Mouse (Mus musculus) WW6 (cell line): ENCODE data around the gene C9orf72.
"Not testable (repeated sequence)": the region's sequence is repeated elsewhere in the genome, so short reads cannot be mapped to it uniquely, and the experiment has no call there.

Experiments
- DNase-seq: peaks from one replicate; pipeline ENCODE4 v3.0.0-alpha.2; 2013; ENCODE audit warnings: low read depth, low spot score

Gene C9orf72

GRCm38 (mm10) chr4:35225734-35226495 lies at the start of gene C9orf72:
Gene C9orf72, minus strand, starts transcription at chr4:35226175.
- DNase-seq = peak; percentile 61

- DNase-seq = no peak
These were observed 33.0 kb upstream of the C9orf72 start for GRCm38 (mm10) chr4:35259006-35259405.

- no peak for DNase-seq
These were observed 18.0 kb upstream of the C9orf72 start for GRCm38 (mm10) chr4:35244023-35244422.

- no peak for DNase-seq
These were observed 15.8 kb upstream of the C9orf72 start for GRCm38 (mm10) chr4:35241735-35242134.

- no peak for DNase-seq
These were observed 12.7 kb upstream of the C9orf72 start for GRCm38 (mm10) chr4:35238696-35239095.

GRCm38 (mm10) chr4:35238240-35238639 lies 12.3 kb upstream of the C9orf72 start:
- not testable (repeated sequence) for DNase-seq

- DNase-seq = no peak
These were observed 10.3 kb upstream of the C9orf72 start for GRCm38 (mm10) chr4:35236313-35236712.

- DNase-seq = no peak
These were observed 2.3 kb upstream of the C9orf72 start for GRCm38 (mm10) chr4:35228260-35228659.

- DNase-seq = no peak
These were observed 569 bp upstream of the C9orf72 start for GRCm38 (mm10) chr4:35226496-35226992.

GRCm38 (mm10) chr4:35225141-35225733 lies 738 bp downstream of the C9orf72 start:
- DNase-seq = no peak

GRCm38 (mm10) chr4:35224101-35224500 lies 1.9 kb downstream of the C9orf72 start:
- DNase-seq = no peak

GRCm38 (mm10) chr4:35223376-35223988 lies 2.5 kb downstream of the C9orf72 start:
- DNase-seq = no peak

GRCm38 (mm10) chr4:35221903-35222302 lies 4.1 kb downstream of the C9orf72 start:
- no peak for DNase-seq

GRCm38 (mm10) chr4:35221131-35221530 lies 4.8 kb downstream of the C9orf72 start:
- no peak for DNase-seq

GRCm38 (mm10) chr4:35220108-35220731 lies 5.8 kb downstream of the C9orf72 start:
- DNase-seq = no peak

- no peak for DNase-seq
These were observed 21.3 kb downstream of the C9orf72 start for GRCm38 (mm10) chr4:35204659-35205058.

- no peak for DNase-seq
These were observed 22.3 kb downstream of the C9orf72 start for GRCm38 (mm10) chr4:35203724-35204123.

- DNase-seq = no peak
These were observed 24.3 kb downstream of the C9orf72 start for GRCm38 (mm10) chr4:35201700-35202099.

- DNase-seq = no peak
These were observed 33.2 kb downstream of the C9orf72 start for GRCm38 (mm10) chr4:35192725-35193124.

- DNase-seq = no peak
These were observed 36.2 kb downstream of the C9orf72 start for GRCm38 (mm10) chr4:35189794-35190193.

- no peak for DNase-seq
These were observed 38.2 kb downstream of the C9orf72 start for GRCm38 (mm10) chr4:35187617-35188326.
